Mouse (Mus musculus): ENCODE measurements around the gene Sppl2b. TPM values are rescaled to one million over a fixed set of nuclear protein-coding genes. Genes with fewer than 3 reads are reported as not detected.
A peak's percentile ranks its signal among the peaks of the same experiment; 100 is the strongest.

The Sppl2b gene
- total and polyA plus RNA-seq, 3 experiments: 52.0 to 65.9 TPM; not detected in 1

DNA sequence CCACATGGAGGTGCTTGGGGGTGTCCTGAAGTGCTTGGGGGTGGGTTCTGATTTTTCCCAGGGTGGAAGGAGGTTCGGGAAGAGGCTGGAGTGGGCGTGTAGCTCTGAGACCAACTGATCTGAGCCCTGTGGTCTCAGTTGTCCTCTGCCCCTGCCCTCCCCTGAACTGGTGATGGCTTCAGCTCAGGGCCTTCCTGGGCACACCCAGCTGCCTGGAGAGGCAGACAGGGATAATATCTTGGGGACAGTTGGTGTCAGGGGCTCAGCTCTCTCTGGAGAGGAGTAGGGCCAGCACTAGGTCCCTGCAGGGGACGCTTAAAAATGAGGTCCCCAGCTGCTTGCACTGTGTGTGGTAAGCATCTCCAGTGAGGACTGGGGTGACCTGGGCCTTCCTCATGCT lies 2.8 kb downstream of the Sppl2b start:
- H3K4me3 ChIP-seq (ENCODE audit: control insufficient read depth in 1 of 2, insufficient read depth in 1 of 2, low read depth in 2 of 2, low read length in 2 of 2): no peak overlapping the region; a peak in 1 of 4 replicates
- H3K27ac ChIP-seq (ENCODE audit: control insufficient read depth, low read depth, low read length): peak overlapping the region; percentile 71
- H3K9me3 ChIP-seq (replicated peaks; ENCODE audit: insufficient read depth, low read length): no peaks in the 10 kb centered on the region
- DNase-seq (ENCODE audit: low read depth, low spot score): no peak
- TF ChIP-seq CTCF (IDR thresholded peaks at IDR 0.05 in 2 of 3, conservative IDR thresholded peaks at IDR 0.05 in 1 of 3; ENCODE audit: control insufficient read depth in 1 of 3, insufficient read depth in 1 of 3, low read depth in 2 of 3, low read length in 3 of 3, poor library complexity in 1 of 3, severe bottlenecking in 1 of 3) (no peak), RCOR1 (IDR thresholded peaks at IDR 0.05; ENCODE audit: low read depth, low read length) (no peak), KAT2A (conservative IDR thresholded peaks at IDR 0.05; ENCODE audit: low read depth, low read length) (no peak), ZMIZ1 (IDR thresholded peaks at IDR 0.05; ENCODE audit: low read depth, low read length) (no peak), BHLHE40 (IDR thresholded peaks at IDR 0.05; ENCODE audit: borderline replicate concordance, low read depth, low read length) (no peak), CHD2 (IDR thresholded peaks at IDR 0.05; ENCODE audit: low read length) (no peak), GABPA (IDR thresholded peaks at IDR 0.05; ENCODE audit: low read depth, low read length) (no peak), EP300 (IDR thresholded peaks at IDR 0.05; ENCODE audit: low read depth in 1 of 2, low read length in 2 of 2) (no peak), RAD21 (IDR thresholded peaks at IDR 0.05; ENCODE audit: low read depth, low read length) (no peak), GATA1 (IDR thresholded peaks at IDR 0.05; ENCODE audit: low read depth, low read length) (no peak), NELFE (IDR thresholded peaks at IDR 0.05; ENCODE audit: low read depth, low read length) (no peak), MAX (IDR thresholded peaks at IDR 0.05; ENCODE audit: low read length) (no peak), MYC (IDR thresholded peaks at IDR 0.05; ENCODE audit: low read depth, low read length) (no peak), TBP (IDR thresholded peaks at IDR 0.05; ENCODE audit: low read depth, low read length) (no peak), USF1 (IDR thresholded peaks at IDR 0.05; ENCODE audit: low read depth, low read length) (no peak), ETS1 (IDR thresholded peaks at IDR 0.05; ENCODE audit: low read depth, low read length) (no peak), UBTF (IDR thresholded peaks at IDR 0.05; ENCODE audit: borderline replicate concordance, insufficient read depth, low read depth, low read length) (no peak)
- H3K4me1 ChIP-seq (ENCODE audit: control insufficient read depth in 1 of 2, insufficient read depth in 2 of 2, low read length in 2 of 2): peaks cover 19 to 43% of the 10 kb centered on the region in 2 experiments
- peaks cover 2 to 31% of the 10 kb centered on the region in 2 experiments; a peak in 3 of 4 replicates for H3K36me3 ChIP-seq (ENCODE audit: control insufficient read depth in 1 of 2, insufficient read depth in 2 of 2, low read length in 2 of 2)
- H3K27me3 ChIP-seq (ENCODE audit: control insufficient read depth in 1 of 2, insufficient read depth in 2 of 2, low read length in 2 of 2): no peaks in the 10 kb centered on the region
- H3K9ac ChIP-seq (ENCODE audit: control insufficient read depth, low read depth, low read length, poor library complexity, severe bottlenecking): peak overlapping the region; percentile 83
- peaks cover 64% of the 10 kb centered on the region for H3K79me2 ChIP-seq (ENCODE audit: control insufficient read depth, insufficient read depth, low read length, poor library complexity)

DNA sequence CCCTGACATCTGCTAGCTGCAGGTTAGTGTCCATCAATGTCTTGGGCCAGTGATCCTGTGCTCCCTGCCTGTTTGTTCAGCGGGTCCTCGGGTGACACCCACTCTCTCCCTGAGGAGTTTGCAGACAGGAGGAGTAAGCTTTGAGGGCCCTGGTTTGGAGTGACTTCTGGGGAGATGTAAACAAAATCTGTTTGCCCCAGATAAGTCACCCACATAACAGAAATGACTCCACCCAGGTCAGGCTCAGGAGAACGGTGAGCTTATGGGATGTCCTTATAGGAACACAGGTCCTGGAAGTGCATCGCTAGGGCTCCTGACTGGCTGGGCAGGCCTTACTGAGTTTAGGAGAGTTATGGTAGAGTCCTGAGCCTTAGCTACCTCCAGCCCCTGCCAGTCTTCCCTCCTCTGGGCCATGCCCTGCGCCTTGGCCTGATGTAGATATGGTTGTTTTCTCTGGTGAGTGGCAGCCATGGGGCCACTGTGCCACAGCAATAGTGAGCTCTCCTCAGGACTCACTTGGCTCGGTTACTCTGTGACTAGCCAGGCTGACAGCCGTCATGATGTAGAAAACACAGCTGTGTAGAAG lies 3.4 kb downstream of the Sppl2b start:
- Histone ChIP-seq H3K9me3 (replicated peaks; ENCODE audit: insufficient read depth, low read length) (no peaks in the 10 kb centered on the region), H3K36me3 (ENCODE audit: control insufficient read depth in 1 of 2, insufficient read depth in 2 of 2, low read length in 2 of 2) (peaks cover 2 to 31% of the 10 kb centered on the region in 2 experiments; a peak in 3 of 4 replicates), H3K4me1 (ENCODE audit: control insufficient read depth in 1 of 2, insufficient read depth in 2 of 2, low read length in 2 of 2) (peaks cover 19 to 43% of the 10 kb centered on the region in 2 experiments), H3K9ac (ENCODE audit: control insufficient read depth, low read depth, low read length, poor library complexity, severe bottlenecking) (peak overlapping the region; percentile 83), H3K4me3 (ENCODE audit: control insufficient read depth in 1 of 2, insufficient read depth in 1 of 2, low read depth in 2 of 2, low read length in 2 of 2) (no peak overlapping the region; a peak in 1 of 4 replicates), H3K79me2 (ENCODE audit: control insufficient read depth, insufficient read depth, low read length, poor library complexity) (peaks cover 61% of the 10 kb centered on the region), H3K27me3 (ENCODE audit: control insufficient read depth in 1 of 2, insufficient read depth in 2 of 2, low read length in 2 of 2) (no peaks in the 10 kb centered on the region), H3K27ac (ENCODE audit: control insufficient read depth, low read depth, low read length) (peak overlapping the region; percentile 80)
- peak; percentile 81 for DNase-seq (ENCODE audit: low read depth, low spot score)
- 0 out of 2 replicates have a peak, but pooled peaks have one; percentile 24 for TF ChIP-seq MAZ (IDR thresholded peaks at IDR 0.05; ENCODE audit: low read depth, low read length)
- 0 out of 2 replicates have a peak, but pooled peaks have one; percentile 32 for TF ChIP-seq BHLHE40 (IDR thresholded peaks at IDR 0.05; ENCODE audit: borderline replicate concordance, low read depth, low read length)
- TF ChIP-seq POLR2A (IDR thresholded peaks at IDR 0.05; ENCODE audit: control insufficient read depth in 1 of 2, insufficient read depth in 1 of 2, low read depth in 1 of 2, low read length in 2 of 2, poor library complexity in 1 of 2): no peak
- peak; percentile 67 for TF ChIP-seq MXI1 (IDR thresholded peaks at IDR 0.05; ENCODE audit: low read depth, low read length)
- TF ChIP-seq TAL1 (IDR thresholded peaks at IDR 0.05; ENCODE audit: low read length): peak; percentile 83
- TF ChIP-seq ZMIZ1 (IDR thresholded peaks at IDR 0.05; ENCODE audit: low read depth, low read length): peak; percentile 43; the same call in 1 of the 2 replicates
- peak; percentile 86 for TF ChIP-seq TCF12 (IDR thresholded peaks at IDR 0.05; ENCODE audit: low read depth, low read length)
- peak; percentile 48; the same call in 1 of the 2 replicates for TF ChIP-seq MYB (IDR thresholded peaks at IDR 0.05; ENCODE audit: low read depth, low read length)
- peak; percentile 49; the same call in 1 of the 2 replicates for TF ChIP-seq ETS1 (IDR thresholded peaks at IDR 0.05; ENCODE audit: low read depth, low read length)
- no peak for TF ChIP-seq JUND (IDR thresholded peaks at IDR 0.05; ENCODE audit: low read depth, low read length)
- TF ChIP-seq HCFC1 (IDR thresholded peaks at IDR 0.05; ENCODE audit: low read depth, low read length): no peak
- peak; percentile 69 to 87 for TF ChIP-seq EP300 (IDR thresholded peaks at IDR 0.05; ENCODE audit: low read depth in 1 of 2, low read length in 2 of 2)
- TF ChIP-seq GATA1 (IDR thresholded peaks at IDR 0.05; ENCODE audit: low read depth, low read length): peak; percentile 59; the same call in 1 of the 2 replicates
- TF ChIP-seq ZNF384 (IDR thresholded peaks at IDR 0.05; ENCODE audit: low read depth, low read length): no peak
- peak; percentile 49; the same call in 1 of the 2 replicates for TF ChIP-seq RCOR1 (IDR thresholded peaks at IDR 0.05; ENCODE audit: low read depth, low read length)
- TF ChIP-seq CHD2 (IDR thresholded peaks at IDR 0.05; ENCODE audit: low read length): no peak
- peak; percentile 83 for TF ChIP-seq SIN3A (IDR thresholded peaks at IDR 0.05; ENCODE audit: low read length)

Measured in MEL (cell line).